In the genomic region with DNA sequence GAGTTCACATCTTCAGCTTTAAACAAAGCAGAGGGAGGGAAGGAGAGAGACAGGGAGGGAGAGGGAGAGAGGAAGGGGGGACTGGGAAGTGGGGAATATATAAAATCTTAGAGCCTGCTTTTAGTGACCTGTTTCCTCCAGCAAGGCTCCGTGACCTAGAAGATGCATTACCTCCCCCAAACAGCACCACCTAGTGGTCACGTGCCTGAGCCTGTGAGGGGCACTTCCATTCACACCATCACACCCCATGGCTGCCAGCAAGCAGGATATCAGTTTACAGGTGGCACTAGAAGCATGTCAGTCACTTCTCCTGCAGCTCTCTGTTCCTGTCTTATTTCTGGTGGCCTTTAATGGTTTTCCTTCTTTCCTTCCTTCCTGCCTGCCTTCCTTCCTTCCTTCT, we compare ENCODE assay signal across 9 mouse cellular contexts.
DNase-seq lines count a peak whose midpoint lies in the region; ATAC-seq and TF ChIP-seq lines count a peak whose summit lies in the region.
"Had no signal": no experiment of that assay in that cellular context is flagged by ENCODE, and none has a peak within 500 bp of the region (broad histone marks: within the 10 kb centered on the region; RNA-seq: fewer than 3 reads in every experiment).

No protein-coding gene starts in this region.

- no peak overlapping the region for H3K4me3 ChIP-seq in G1E (ENCODE audit: low read depth, low read length)
- H3K4me3 ChIP-seq: myocyte had no signal

- DNase-seq in kidney, postnatal 25 days, result peak; percentile 20 to 43
- DNase-seq in kidney, adult 11 months, result no peak
- no peak for DNase-seq in G1E (ENCODE audit: low spot score)
- DNase-seq in induced T-regulatory cell, adult 2 months (ENCODE audit: low read depth), result peak; percentile 78
- peak; percentile 60 to 85 for DNase-seq in spleen, postnatal 4 days (ENCODE audit: low spot score in 2 of 2)
- DNase-seq in urinary bladder, postnatal 14 days (ENCODE audit: low spot score), result no peak
- DNase-seq in retina, postnatal 1 day, result no peak
- no peak for DNase-seq in adrenal gland, postnatal 4 days (ENCODE audit: low spot score in 2 of 2)

- peaks cover 3% of the 10 kb centered on the region; the same call in 1 of the 2 replicates for H3K9me3 ChIP-seq in G1E (replicated peaks)

- no peaks in the 10 kb centered on the region for H3K27me3 ChIP-seq in G1E (ENCODE audit: insufficient read depth, low read length)

- TF ChIP-seq CTCF in G1E (IDR thresholded peaks at IDR 0.05; ENCODE audit: low read depth, low read length), result peak; percentile 69

- no peak; the same call in 1 of the 2 replicates for ATAC-seq in G1E (ENCODE audit: extremely low read depth, insufficient number of reproducible peaks, low FRiP score, poor library complexity, severe bottlenecking)

- peaks cover 96% of the 10 kb centered on the region for H3K36me3 ChIP-seq in G1E (replicated peaks)

- peaks cover 53% of the 10 kb centered on the region for H3K4me1 ChIP-seq in G1E (ENCODE audit: insufficient read depth, low read depth, low read length)

Comparison
In these comparisons a context has a peak if more than half of its experiments do, and no peak if none do; other contexts are left out.
1. DNase-seq: peak in kidney, postnatal 25 days (2 of 2), induced T-regulatory cell, adult 2 months (single experiment) and spleen, postnatal 4 days (2 of 2); none in kidney, adult 11 months (single experiment), G1E (single experiment), urinary bladder, postnatal 14 days (single experiment), retina, postnatal 1 day (single experiment) and adrenal gland, postnatal 4 days (0 of 2).